Mouse (Mus musculus) myocyte (in vitro differentiated cells): ENCODE measurements around the gene Mrap.

Experiments
- MAX ChIP-seq: IDR thresholded peaks from one replicate; pipeline ENCODE4 v1.6.1; 2011; ENCODE audit warnings: low read depth, mild to moderate bottlenecking, control low read depth
- POLR2A ChIP-seq: IDR thresholded peaks from one replicate; pipeline ENCODE4 v1.6.1; 2011; ENCODE audit warnings: low read depth, mild to moderate bottlenecking, control low read depth, moderate library complexity; ENCODE audit not compliant: insufficient read length
- POLR2AphosphoS2 ChIP-seq: IDR thresholded peaks from one replicate; pipeline ENCODE4 v1.6.1; 2011; ENCODE audit warnings: low read depth, control low read depth; ENCODE audit not compliant: insufficient read length
- TCF12 ChIP-seq: IDR thresholded peaks from one replicate; pipeline ENCODE4 v1.6.1; 2011; ENCODE audit warnings: mild to moderate bottlenecking, control low read depth; ENCODE audit not compliant: poor library complexity, insufficient read depth, severe bottlenecking
- TCF3 ChIP-seq: IDR thresholded peaks from one replicate; pipeline ENCODE4 v1.6.1; 2011; ENCODE audit warnings: low read depth, control low read depth; ENCODE audit not compliant: insufficient read length

DNA sequence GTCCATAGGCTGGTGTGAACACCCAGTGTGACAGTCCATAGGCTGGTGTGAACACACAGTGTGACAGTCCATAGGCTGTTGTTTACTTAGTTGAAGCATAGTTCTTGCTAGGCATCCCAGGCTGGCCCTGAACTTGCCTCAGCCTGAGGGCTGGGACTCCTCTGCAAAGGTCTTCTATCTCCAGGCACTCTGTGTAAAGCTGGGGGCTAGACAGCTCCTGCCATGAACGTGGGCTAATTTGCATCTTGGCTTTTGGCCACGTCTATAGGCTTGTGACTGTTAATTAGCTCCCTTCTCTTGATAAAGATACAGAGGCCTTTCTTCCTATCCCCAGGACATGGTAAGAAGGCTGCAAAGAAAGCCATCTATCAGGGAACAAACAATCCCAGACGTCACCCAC is 21.3 kb downstream of the Mrap start:
- TF ChIP-seq POLR2A = no peak
- no peak for TF ChIP-seq TCF12
- TF ChIP-seq POLR2AphosphoS2 = no peak
- no peak for TF ChIP-seq TCF3
- no peak for TF ChIP-seq MAX
